Mouse (Mus musculus) forebrain, postnatal 0 days (tissue): ENCODE data around the gene Cerkl. TPM values are rescaled to one million over a fixed set of nuclear protein-coding genes. Genes with fewer than 3 reads are reported as not detected.

Experiments used
- ATAC-seq: fragments of 200-750 bp; cut with Nextera tagmentation; 2 replicates; pipeline ENCODE4 v1.8.0; 2017; ENCODE audit warnings: mild to moderate bottlenecking, moderate library complexity
- DNase-seq: peaks from one replicate; pipeline ENCODE4 v3.0.0-alpha.2; 2015
- H3K27ac ChIP-seq: fragments of 300-500 bp; sonication (generic); 2 replicates; pipeline ENCODE4 v1.5.1; 2014; ENCODE audit warnings: low read depth, mild to moderate bottlenecking, antibody characterized with exemption, low read length, moderate library complexity, mixed read lengths
- H3K27me3 ChIP-seq: fragments of 300-500 bp; sonication (generic); 2 replicates; pipeline ENCODE4 v1.6.1; 2014; ENCODE audit warnings: mild to moderate bottlenecking, low read length, mixed read lengths; ENCODE audit not compliant: insufficient read depth
- H3K36me3 ChIP-seq: fragments of 300-500 bp; sonication (generic); 2 replicates; pipeline ENCODE4 v1.6.1; 2014; ENCODE audit warnings: mild to moderate bottlenecking, moderate library complexity; ENCODE audit not compliant: insufficient read depth
- H3K4me1 ChIP-seq: fragments of 300-500 bp; sonication (generic); 2 replicates; pipeline ENCODE4 v1.6.1; 2014; ENCODE audit warnings: antibody characterized with exemption; ENCODE audit not compliant: insufficient read depth
- H3K4me2 ChIP-seq: fragments of 300-500 bp; sonication (generic); 2 replicates; pipeline ENCODE4 v1.6.1; 2014; ENCODE audit warnings: low read depth, mild to moderate bottlenecking, moderate library complexity
- H3K4me3 ChIP-seq: fragments of 300-500 bp; sonication (generic); 2 replicates; pipeline ENCODE4 v1.5.1; 2014; ENCODE audit warnings: low read depth, low read length, mixed read lengths
- H3K9ac ChIP-seq: fragments of 300-500 bp; sonication (generic); 2 replicates; pipeline ENCODE4 v1.6.1; 2014; ENCODE audit warnings: mild to moderate bottlenecking
- H3K9me3 ChIP-seq: fragments of 300-500 bp; sonication (generic); 2 replicates; pipeline ENCODE4 v1.6.1; 2016; ENCODE audit warnings: low read length
- CTCF ChIP-seq: sonication (generic); IDR thresholded peaks from 2 replicates; pipeline ENCODE4 v1.5.1; 2016; ENCODE audit warnings: antibody characterized with exemption, control low read depth, low read depth
- WGBS: fragments of 180-500 bp; shearing (Covaris S2); extraction: QIAGEN DNeasy Blood & Tissue Kit; methylation state at CpG from one replicate; pipeline ENCODE4 v1.1.7; 2014; 5-methylcytosine and 5-hydroxymethylcytosine counted together
- polyA plus RNA-seq: library from polyadenylated mRNA; unstranded; fragments of >200 nt; fragmentation: Nextera tagmentation; extraction: Ambion mirVana; gene quantifications from 2 replicates; pipeline ENCODE4 v1.2.1, GENCODE M21; 2015
- total RNA-seq: library from RNA; depleted of rRNA; stranded (reverse); fragments of >200 nt; gene quantifications from 2 replicates; pipeline ENCODE4 v1.2.3, GENCODE M21; 2014

The Cerkl gene
- total and polyA plus RNA-seq, 2 experiments from 2014 or later: 0.52 to 1.2 TPM

GRCm38 (mm10) chr2:79453901-79454781 lies 2.4 kb downstream of the Cerkl start:
- 2% methylated on average over 55 of the region's 55 CpGs for WGBS
- peak; percentile 58 for ATAC-seq
- no peaks in the 10 kb centered on the region for H3K36me3 ChIP-seq
- peak overlapping the region; percentile 50 for H3K9ac ChIP-seq
- peak overlapping the region; percentile 69 for H3K27ac ChIP-seq
- H3K4me3 ChIP-seq: peak overlapping the region; percentile 48
- no peak for TF ChIP-seq CTCF
- no peaks in the 10 kb centered on the region for H3K9me3 ChIP-seq
- H3K4me1 ChIP-seq: 0 out of 2 replicates have a peak, but pooled peaks cover 3% of the 10 kb centered on the region
- peaks cover 16% of the 10 kb centered on the region for H3K27me3 ChIP-seq
- peak; percentile 82 for DNase-seq
- H3K4me2 ChIP-seq: peak overlapping the region; percentile 59

GRCm38 (mm10) chr2:79451438-79451837 lies 5.1 kb downstream of the Cerkl start:
- Histone ChIP-seq H3K9ac (no peak overlapping the region), H3K4me3 (no peak overlapping the region), H3K36me3 (no peaks in the 10 kb centered on the region), H3K4me1 (no peaks in the 10 kb centered on the region), H3K27ac (no peak overlapping the region), H3K4me2 (no peak overlapping the region), H3K27me3 (peaks cover 14% of the 10 kb centered on the region; the same call in 1 of the 2 replicates), H3K9me3 (no peaks in the 10 kb centered on the region)
- TF ChIP-seq CTCF: no peak
- WGBS: 28% methylated on average over 5 of the region's 5 CpGs
- no peak for ATAC-seq
- DNase-seq: no peak

- TF ChIP-seq CTCF: no peak
- Histone ChIP-seq H3K4me1 (no peaks in the 10 kb centered on the region), H3K9me3 (no peaks in the 10 kb centered on the region), H3K4me3 (no peak overlapping the region), H3K36me3 (no peaks in the 10 kb centered on the region), H3K4me2 (no peak overlapping the region), H3K27me3 (peaks cover 14% of the 10 kb centered on the region; the same call in 1 of the 2 replicates), H3K9ac (no peak overlapping the region), H3K27ac (no peak overlapping the region)
- 44% methylated on average over 4 of the region's 4 CpGs for WGBS
- ATAC-seq (no peak), DNase-seq (no peak)
Observed at GRCm38 (mm10) chr2:79450684-79451394, 5.7 kb downstream of the Cerkl start.

- Histone ChIP-seq H3K36me3 (no peaks in the 10 kb centered on the region), H3K4me3 (no peak overlapping the region), H3K9ac (no peak overlapping the region), H3K27ac (no peak overlapping the region), H3K4me1 (no peaks in the 10 kb centered on the region), H3K9me3 (no peaks in the 10 kb centered on the region), H3K4me2 (no peak overlapping the region), H3K27me3 (peaks cover 4% of the 10 kb centered on the region; the same call in 1 of the 2 replicates)
- TF ChIP-seq CTCF: no peak
- ATAC-seq (no peak), DNase-seq (no peak)
- 42% methylated on average over 4 of the region's 4 CpGs for WGBS
Observed at GRCm38 (mm10) chr2:79449371-79449770, 7.2 kb downstream of the Cerkl start.

- no peak for DNase-seq
- WGBS: 79% methylated on average over 1 of the region's 1 CpGs
- no peak for TF ChIP-seq CTCF
- Histone ChIP-seq H3K4me1 (no peaks in the 10 kb centered on the region), H3K27ac (no peak overlapping the region), H3K36me3 (no peaks in the 10 kb centered on the region), H3K4me3 (no peak overlapping the region), H3K27me3 (peaks cover 4% of the 10 kb centered on the region; the same call in 1 of the 2 replicates), H3K9me3 (no peaks in the 10 kb centered on the region), H3K4me2 (no peak overlapping the region), H3K9ac (no peak overlapping the region)
- no peak for ATAC-seq
Observed at GRCm38 (mm10) chr2:79447198-79447597, 9.4 kb downstream of the Cerkl start.

- Histone ChIP-seq H3K9me3 (no peaks in the 10 kb centered on the region), H3K4me1 (no peaks in the 10 kb centered on the region), H3K4me3 (no peak overlapping the region), H3K36me3 (no peaks in the 10 kb centered on the region), H3K9ac (no peak overlapping the region), H3K4me2 (no peak overlapping the region), H3K27ac (no peak overlapping the region), H3K27me3 (peaks cover 3% of the 10 kb centered on the region; the same call in 1 of the 2 replicates)
- WGBS: 81% methylated on average over 3 of the region's 3 CpGs
- no peak for ATAC-seq
- no peak for TF ChIP-seq CTCF
- no peak for DNase-seq
Observed at GRCm38 (mm10) chr2:79443861-79444620, 12.5 kb downstream of the Cerkl start.
